Mouse (Mus musculus) CD8-positive naive resting alpha-beta T cell, adult 2 months (primary cell): ENCODE measurements around the gene Kif3c.

Source experiments
- DNase-seq, 2 experiments: peaks; one replicate each; pipeline ENCODE4 v3.0.0; 2022; ENCODE audit warnings: low read depth in 2 of 2, low spot score in 2 of 2

Kif3c gene

GRCm38 (mm10) chr12:3424179-3424578 is 59.2 kb downstream of the Kif3c start:
- no peak for DNase-seq

- DNase-seq, result peak in 1 of 2 experiments; percentile 12
Observed at GRCm38 (mm10) chr12:3425375-3426341, 60.7 kb downstream of the Kif3c start.

- peak; percentile 97 for DNase-seq
Observed at GRCm38 (mm10) chr12:3426530-3427034, 61.6 kb downstream of the Kif3c start, which contains the start of gene Asxl2. Gene Asxl2 (plus strand): TSS chr12:3426857.

GRCm38 (mm10) chr12:3427067-3427889 is 62.3 kb downstream of the Kif3c start:
- peak; percentile 69 to 72 for DNase-seq

- DNase-seq, result no peak
Observed at GRCm38 (mm10) chr12:3427891-3428775, 63.2 kb downstream of the Kif3c start.

- no peak for DNase-seq
Observed at GRCm38 (mm10) chr12:3429681-3430442, 64.9 kb downstream of the Kif3c start.

- DNase-seq, result no peak
Observed at GRCm38 (mm10) chr12:3430443-3430753, 65.5 kb downstream of the Kif3c start.

GRCm38 (mm10) chr12:3430985-3431384 is 66.1 kb downstream of the Kif3c start:
- DNase-seq, result peak in 1 of 2 experiments; percentile 22

- DNase-seq, result no peak
Observed at GRCm38 (mm10) chr12:3433736-3434135, 68.8 kb downstream of the Kif3c start.

- DNase-seq, result no peak
Observed at GRCm38 (mm10) chr12:3436446-3436845, 71.5 kb downstream of the Kif3c start.

GRCm38 (mm10) chr12:3437815-3438214 is 72.9 kb downstream of the Kif3c start:
- peak in 1 of 2 experiments; percentile 17 for DNase-seq

GRCm38 (mm10) chr12:3440916-3441315 is 76.0 kb downstream of the Kif3c start:
- no peak for DNase-seq

GRCm38 (mm10) chr12:3441361-3441760 is 76.4 kb downstream of the Kif3c start:
- DNase-seq, result no peak

GRCm38 (mm10) chr12:3453554-3453953 is 88.6 kb downstream of the Kif3c start:
- DNase-seq, result no peak
